Mouse (Mus musculus) stomach, postnatal 0 days (tissue): ENCODE results near the gene Atp6v0e.

Experiments
- CTCF ChIP-seq: IDR thresholded peaks from 2 replicates; pipeline ENCODE4 v1.5.1; 2016; ENCODE audit warnings: antibody characterized with exemption, low read depth, mild to moderate bottlenecking, moderate library complexity
- EP300 ChIP-seq: optimal IDR thresholded peaks from 2 replicates; pipeline ENCODE3; 2016; ENCODE audit warnings: antibody characterized with exemption

- TF ChIP-seq CTCF (no peak), EP300 (no peak)
Observed at GRCm38 (mm10) chr17:26727110-26727755, 64.2 kb downstream of the Atp6v0e start.
